Mouse (Mus musculus) heart, embryonic 14.5 days (tissue): ENCODE measurements around the gene Ddx27. TPM values are rescaled to one million over a fixed set of nuclear protein-coding genes. Genes with fewer than 3 reads are reported as not detected.
A peak's percentile ranks its signal among the peaks of the same experiment; 100 is the strongest.

ENCODE experiments used
- ATAC-seq: fragments of 200-750 bp; cut with Nextera tagmentation; 2 replicates; pipeline ENCODE4 v1.8.0; 2017; ENCODE audit warnings: low read depth, moderate TSS enrichment; ENCODE audit not compliant: insufficient number of reproducible peaks, insufficient read depth, low FRiP score
- H3K27ac ChIP-seq, 2 experiments: fragments of 200-500 bp in 1 of 2; fragments of 300-500 bp in 1 of 2; sonication (generic) in 1 of 2; replicated peaks in 1 of 2; 2 replicates each; pipeline ENCODE4 v1.5.1; 2012 to 2014; ENCODE audit warnings: low read depth in 2 of 2, low read length in 2 of 2, control low read depth in 1 of 2, mild to moderate bottlenecking in 1 of 2, mixed read lengths in 1 of 2; ENCODE audit not compliant: control insufficient read depth in 1 of 2, insufficient read depth in 1 of 2
- H3K27me3 ChIP-seq: fragments of 300-500 bp; sonication (generic); 2 replicates; pipeline ENCODE4 v1.6.1; 2014; ENCODE audit warnings: mild to moderate bottlenecking, low read length, control low read depth; ENCODE audit not compliant: control insufficient read depth, insufficient read depth
- H3K36me3 ChIP-seq: fragments of 300-500 bp; sonication (generic); 2 replicates; pipeline ENCODE4 v1.6.1; 2014; ENCODE audit warnings: mild to moderate bottlenecking, control low read depth, low read length, mixed read lengths; ENCODE audit not compliant: control insufficient read depth, insufficient read depth
- H3K4me1 ChIP-seq, 2 experiments: fragments of 200-500 bp in 1 of 2; fragments of 300-500 bp in 1 of 2; sonication (generic) in 1 of 2; 2 replicates each; pipeline ENCODE4 v1.6.1; 2012 to 2014; ENCODE audit warnings: low read length in 2 of 2, control low read depth in 1 of 2, mixed read lengths in 1 of 2; ENCODE audit not compliant: control insufficient read depth in 2 of 2, insufficient read depth in 2 of 2
- H3K4me2 ChIP-seq: fragments of 300-500 bp; sonication (generic); 2 replicates; pipeline ENCODE4 v1.6.1; 2014; ENCODE audit warnings: mild to moderate bottlenecking, low read length
- H3K4me3 ChIP-seq, 2 experiments: fragments of 200-500 bp in 1 of 2; fragments of 300-500 bp in 1 of 2; sonication (generic) in 1 of 2; 2 replicates each; pipeline ENCODE4 v1.5.1; 2012 to 2014; ENCODE audit warnings: low read length in 2 of 2, mild to moderate bottlenecking in 2 of 2, control low read depth in 1 of 2, low read depth in 1 of 2, moderate library complexity in 1 of 2; ENCODE audit not compliant: control insufficient read depth in 1 of 2, insufficient read depth in 1 of 2
- H3K9ac ChIP-seq: fragments of 300-500 bp; sonication (generic); 2 replicates; pipeline ENCODE4 v1.6.1; 2014; ENCODE audit warnings: mild to moderate bottlenecking, low read length
- H3K9me3 ChIP-seq: fragments of 300-500 bp; sonication (generic); 2 replicates; pipeline ENCODE4 v1.6.1; 2016; ENCODE audit warnings: low read length, control low read depth; ENCODE audit not compliant: control insufficient read depth
- WGBS: fragments of 180-500 bp; shearing (Covaris S2); extraction: QIAGEN DNeasy Blood & Tissue Kit; methylation state at CpG from one replicate; pipeline ENCODE4 v1.1.7; 2014; 5-methylcytosine and 5-hydroxymethylcytosine counted together
- polyA plus RNA-seq: library from polyadenylated mRNA; unstranded; fragments of >200 nt; fragmentation: Nextera tagmentation; extraction: Ambion mirVana; gene quantifications from 2 replicates; pipeline ENCODE4 v1.2.1, GENCODE M21; 2014

Ddx27 gene
- polyA plus RNA-seq, 1 experiment from 2014 or later, result 22.2 TPM

DNA sequence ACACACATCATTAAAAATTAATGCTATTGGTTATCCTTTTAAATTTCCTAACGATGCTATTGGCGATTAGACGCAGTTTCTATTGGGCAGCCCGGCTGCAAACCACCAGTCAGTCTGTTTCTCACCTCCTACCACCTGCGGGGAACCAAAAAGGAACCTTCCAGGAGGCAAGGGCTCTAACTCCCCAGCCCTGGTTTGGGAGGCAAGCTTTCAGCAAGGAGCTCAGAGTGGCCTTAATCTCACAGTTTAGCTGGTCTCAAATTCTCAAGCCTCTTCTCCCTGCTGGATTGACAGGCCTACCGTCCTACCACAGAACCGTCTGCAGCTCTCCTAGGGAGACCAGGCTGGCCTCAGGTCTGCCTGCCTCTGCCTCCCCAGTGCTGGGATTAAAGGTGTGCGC, 44.5 kb downstream of the Ddx27 start:
- no peak overlapping the region for H3K27ac ChIP-seq
- no peaks in the 10 kb centered on the region for H3K9me3 ChIP-seq
- H3K4me3 ChIP-seq, result no peak overlapping the region
- no peaks in the 10 kb centered on the region for H3K27me3 ChIP-seq
- no peak for ATAC-seq
- 56% methylated on average over 8 of the region's 8 CpGs for WGBS
- H3K36me3 ChIP-seq, result peaks cover 48% of the 10 kb centered on the region
- no peak overlapping the region for H3K4me2 ChIP-seq
- peaks cover 10 to 16% of the 10 kb centered on the region in 2 experiments for H3K4me1 ChIP-seq
- no peak overlapping the region for H3K9ac ChIP-seq

DNA sequence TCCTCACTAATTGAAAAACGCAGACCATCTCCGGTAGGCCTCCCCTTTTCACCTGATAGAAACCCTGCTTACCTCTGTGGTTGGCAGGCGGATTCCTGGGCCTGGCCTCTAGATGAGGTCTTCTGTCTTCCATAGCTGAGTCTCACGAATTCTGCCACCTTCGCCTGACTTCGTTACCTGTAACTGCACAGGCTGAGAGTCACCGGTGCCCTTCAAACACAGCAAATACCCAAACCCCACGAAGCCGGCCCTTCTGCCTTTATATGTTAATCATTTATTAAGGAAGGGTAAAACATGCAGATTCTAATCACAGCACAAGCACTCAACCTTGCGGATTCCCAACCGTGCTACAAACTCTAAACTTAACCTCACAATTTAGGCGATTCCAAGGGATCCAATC, 45.0 kb downstream of the Ddx27 start:
- Histone ChIP-seq H3K27me3 (no peaks in the 10 kb centered on the region), H3K4me3 (no peak overlapping the region), H3K4me2 (no peak overlapping the region), H3K4me1 (peaks cover 13 to 20% of the 10 kb centered on the region in 2 experiments), H3K9ac (no peak overlapping the region), H3K27ac (no peak overlapping the region), H3K9me3 (no peaks in the 10 kb centered on the region), H3K36me3 (peaks cover 48% of the 10 kb centered on the region)
- WGBS, result 72% methylated on average over 12 of the region's 12 CpGs
- ATAC-seq, result no peak

- no peak for ATAC-seq
- peak overlapping the region; percentile 43; the same call in 1 of the 2 replicates for H3K9ac ChIP-seq
- H3K27ac ChIP-seq, result no peak overlapping the region
- no peak overlapping the region for H3K4me3 ChIP-seq
- no peaks in the 10 kb centered on the region for H3K27me3 ChIP-seq
- 69% methylated on average over 3 of the region's 3 CpGs for WGBS
- peaks cover 48% of the 10 kb centered on the region for H3K36me3 ChIP-seq
- H3K4me2 ChIP-seq, result peak overlapping the region; percentile 21; the same call in 1 of the 2 replicates
- no peaks in the 10 kb centered on the region for H3K9me3 ChIP-seq
- H3K4me1 ChIP-seq, result peaks cover 14 to 24% of the 10 kb centered on the region in 2 experiments
These were observed 45.4 kb downstream of the Ddx27 start for GRCm38 (mm10) chr2:167060360-167060759.

DNA sequence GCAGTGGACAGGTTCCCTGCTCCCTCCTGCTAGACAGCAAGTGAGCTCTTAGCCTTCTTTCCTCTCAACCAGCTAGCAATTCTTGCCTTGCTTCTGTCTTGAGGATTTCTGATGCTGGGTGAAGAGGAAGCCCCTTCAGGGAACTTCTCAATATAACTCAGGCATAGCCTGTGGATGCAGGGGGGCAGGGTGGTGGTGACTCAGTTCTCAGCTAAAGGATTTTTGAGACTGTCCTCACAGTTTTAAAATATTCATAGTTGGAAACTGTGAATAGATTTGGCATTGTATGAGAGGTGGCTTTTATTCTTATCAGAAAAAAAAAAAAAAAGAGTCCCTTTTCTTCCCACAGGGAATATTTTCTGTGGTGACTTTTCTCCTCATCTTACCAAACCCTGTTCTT, 45.8 kb downstream of the Ddx27 start:
- H3K27ac ChIP-seq, result no peak overlapping the region
- H3K27me3 ChIP-seq, result no peaks in the 10 kb centered on the region
- H3K36me3 ChIP-seq, result peaks cover 48% of the 10 kb centered on the region
- H3K4me2 ChIP-seq, result peak overlapping the region; percentile 21; the same call in 1 of the 2 replicates
- H3K9me3 ChIP-seq, result no peaks in the 10 kb centered on the region
- ATAC-seq, result no peak
- peak overlapping the region; percentile 92; the same call in 1 of the 2 replicates for H3K9ac ChIP-seq
- H3K4me3 ChIP-seq, result no peak overlapping the region
- peaks cover 14 to 28% of the 10 kb centered on the region in 2 experiments for H3K4me1 ChIP-seq

- H3K4me3 ChIP-seq, result peak overlapping the region; percentile 92 to 97
- 19% methylated on average over 11 of the region's 11 CpGs for WGBS
- H3K27ac ChIP-seq, result 0 out of 4 replicates have a peak overlapping the region, but pooled peaks of 1 of the 2 experiments have one; percentile 87
- H3K27me3 ChIP-seq, result no peaks in the 10 kb centered on the region
- peak overlapping the region; percentile 88 for H3K4me2 ChIP-seq
- H3K9me3 ChIP-seq, result no peaks in the 10 kb centered on the region
- H3K9ac ChIP-seq, result peak overlapping the region; percentile 92
- peaks cover 48% of the 10 kb centered on the region for H3K36me3 ChIP-seq
- H3K4me1 ChIP-seq, result peaks cover 14 to 29% of the 10 kb centered on the region in 2 experiments
- ATAC-seq, result no peak
These were observed 46.5 kb downstream of the Ddx27 start for GRCm38 (mm10) chr2:167061381-167062034.

DNA sequence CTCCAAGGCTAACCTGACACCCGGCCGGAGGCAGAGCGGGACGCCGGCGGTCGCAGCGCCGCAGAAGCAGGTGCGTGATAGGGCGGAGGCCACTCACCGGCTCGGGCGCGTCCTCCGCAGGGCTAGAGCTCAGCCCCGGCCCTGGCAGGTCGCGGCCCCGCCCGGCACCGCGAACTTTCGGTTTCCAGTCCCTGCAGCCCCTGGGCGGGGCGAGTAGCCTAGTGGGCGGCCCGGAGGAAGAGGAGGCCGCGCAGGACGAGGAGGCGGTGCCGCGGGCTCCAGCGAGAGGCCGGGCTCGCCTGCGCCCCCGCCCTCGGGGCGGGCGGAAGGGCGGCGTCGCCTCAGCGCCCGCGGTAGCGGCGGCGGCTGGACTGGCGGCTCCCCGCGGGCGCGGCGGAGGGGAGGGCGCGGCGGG, 47.5 kb downstream of the Ddx27 start:
- peak overlapping the region; percentile 88 for H3K4me2 ChIP-seq
- H3K9me3 ChIP-seq, result no peaks in the 10 kb centered on the region
- peaks cover 40% of the 10 kb centered on the region for H3K36me3 ChIP-seq
- peak overlapping the region; percentile 81 to 87 for H3K27ac ChIP-seq
- no peaks in the 10 kb centered on the region for H3K27me3 ChIP-seq
- peaks cover 14 to 29% of the 10 kb centered on the region in 2 experiments for H3K4me1 ChIP-seq
- H3K9ac ChIP-seq, result peak overlapping the region; percentile 92
- peak overlapping the region; percentile 92 to 97 for H3K4me3 ChIP-seq
- peak; percentile 93 for ATAC-seq
- 0% methylated on average over 34 of the region's 60 CpGs for WGBS

DNA sequence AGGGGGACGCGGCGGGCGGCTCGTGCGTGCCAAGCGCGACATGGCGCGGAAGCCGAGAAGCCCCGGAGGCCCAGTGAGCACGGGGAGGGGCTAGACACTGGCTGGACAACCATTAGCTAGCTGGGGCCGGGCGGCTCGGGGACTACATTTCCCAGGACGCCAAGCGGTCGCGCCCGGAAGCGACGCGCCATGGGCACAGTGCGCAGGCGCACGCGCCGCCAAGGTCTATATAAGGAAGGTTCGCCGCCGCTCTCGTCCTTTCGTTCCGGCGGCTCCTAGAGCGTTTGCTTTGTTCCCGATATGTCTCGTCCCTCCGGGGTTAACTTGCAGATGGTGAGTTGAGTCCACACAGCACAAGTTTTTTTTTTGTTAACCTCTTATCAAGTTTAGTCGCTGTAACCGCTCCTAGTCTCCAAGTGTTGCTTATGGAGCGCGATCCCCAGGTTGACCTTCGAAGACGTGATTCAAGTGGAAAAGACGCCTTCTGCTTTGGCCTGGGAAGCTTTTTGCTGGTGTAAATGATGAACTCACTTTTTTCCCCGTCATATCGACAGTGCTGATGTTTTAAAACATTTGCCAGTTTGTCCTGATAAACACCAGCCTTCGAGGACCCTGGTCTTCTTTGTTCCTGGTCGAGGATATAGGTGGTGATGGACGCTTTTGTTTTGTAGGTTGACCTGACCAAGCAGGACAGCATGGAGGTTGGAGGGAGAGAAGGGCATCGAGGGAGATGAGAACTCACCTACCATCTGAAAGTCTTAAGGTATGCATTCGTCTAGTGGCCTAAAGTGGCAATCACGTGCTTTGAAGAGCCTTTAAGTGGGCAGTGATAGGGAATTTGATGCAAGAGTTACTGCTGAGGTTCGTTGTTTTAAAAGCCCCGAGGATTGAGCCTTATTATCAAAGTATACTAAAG, 48.2 kb downstream of the Ddx27 start, which contains the start of gene Znfx1:
TSS of gene Znfx1 (minus strand) at position 51 of the 916 bp plus-strand sequence.
- peak; percentile 95 for ATAC-seq
- Histone ChIP-seq H3K4me2 (peak within 1 kb of the TSS; percentile 88), H3K9me3 (no peaks in the 10 kb centered on the region), H3K4me3 (peak within 1 kb of the TSS; percentile 92 to 97), H3K4me1 (peaks cover 14 to 29% of the 10 kb centered on the region in 2 experiments), H3K27ac (peak within 1 kb of the TSS; percentile 87 to 97), H3K9ac (peak within 1 kb of the TSS; percentile 92), H3K27me3 (no peaks in the 10 kb centered on the region), H3K36me3 (peaks cover 36% of the 10 kb centered on the region)
- under 1% methylated on average over 57 of the region's 57 CpGs for WGBS
